Mouse (Mus musculus): ENCODE measurements around the gene Trabd2b.

DNA sequence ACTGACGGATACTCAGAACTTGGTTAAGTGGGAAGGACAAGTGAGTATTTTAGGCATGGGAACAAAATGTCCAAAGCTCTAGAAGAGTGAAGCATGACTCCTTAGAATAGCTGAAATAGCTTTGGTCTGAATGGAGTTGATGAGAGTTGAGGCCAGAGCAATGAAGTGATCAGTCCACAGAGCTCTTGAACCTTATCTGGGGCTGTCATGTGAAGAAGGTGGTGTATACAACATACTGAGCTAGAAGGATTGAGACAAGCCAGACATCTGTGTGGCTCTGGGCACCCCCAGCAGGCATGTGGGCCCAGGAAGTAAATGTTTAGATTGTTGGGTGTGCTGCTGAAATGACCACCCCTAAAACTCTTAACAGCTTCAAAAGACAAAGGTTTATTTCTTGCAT lies 94.5 kb downstream of the Trabd2b start:
- TF ChIP-seq CTCF (IDR thresholded peaks at IDR 0.05; ENCODE audit: low read depth, low read length) (no peak), TAL1 (conservative IDR thresholded peaks at IDR 0.05; ENCODE audit: low read depth, low read length) (no peak), GATA1 (IDR thresholded peaks at IDR 0.05; ENCODE audit: borderline replicate concordance, low read length) (no peak), POLR2AphosphoS5 (IDR thresholded peaks at IDR 0.05; ENCODE audit: insufficient replicate concordance, low read depth, low read length) (no peak), GATA2 (IDR thresholded peaks at IDR 0.05; ENCODE audit: borderline replicate concordance, low read depth, low read length) (no peak)

All from G1E (cell line).